Mouse (Mus musculus) embryonic fibroblast, embryonic 13.5 days (primary cell): ENCODE data around the gene Tgm5.

ENCODE experiments used
- CTCF ChIP-seq: IDR thresholded peaks from 2 replicates; pipeline ENCODE4 v1.5.1; 2011; ENCODE audit warnings: mild to moderate bottlenecking, control low read depth, low read length, moderate library complexity, borderline replicate concordance; ENCODE audit not compliant: insufficient read depth
- POLR2A ChIP-seq: IDR thresholded peaks from 2 replicates; pipeline ENCODE4 v1.6.1; 2011; ENCODE audit warnings: low read depth, mild to moderate bottlenecking, control low read depth, low read length, moderate library complexity

DNA sequence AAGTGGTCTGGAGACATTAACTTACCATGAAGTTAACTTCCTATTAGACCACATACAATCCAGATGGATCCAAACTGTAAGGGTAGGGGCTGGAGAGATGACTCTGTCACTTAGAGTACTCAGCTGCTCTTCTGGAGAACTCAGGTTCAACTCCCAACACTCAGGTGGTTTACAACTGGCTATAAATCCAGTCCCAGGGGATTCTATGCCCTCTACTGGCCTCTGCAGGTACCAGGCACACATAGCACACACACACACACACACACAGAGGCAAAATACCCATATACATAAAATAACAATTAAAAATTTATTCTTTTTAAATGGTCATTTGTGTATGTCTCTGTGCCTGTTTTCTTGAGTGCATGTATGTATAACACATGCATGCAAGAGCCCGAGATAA is 46.3 kb downstream of the Tgm5 start:
- no peak for TF ChIP-seq CTCF
- TF ChIP-seq POLR2A = no peak
